In genomic region chrX:136993641-136994040, GRCm38 (mm10) we compare ENCODE assay signal across 8 mouse cellular contexts. TPM values are rescaled to one million over a fixed set of nuclear protein-coding genes. Genes with fewer than 3 reads are reported as not detected.
A peak's percentile ranks its signal among the peaks of the same experiment; 100 is the strongest.
DNase-seq lines count a peak whose midpoint lies in the region; ATAC-seq and TF ChIP-seq lines count a peak whose summit lies in the region.

No protein-coding gene starts in this region.

- peak overlapping the region; percentile 53 for H3K4me3 ChIP-seq in forebrain, postnatal 0 days (ENCODE audit: low read depth, low read length)
- H3K4me3 ChIP-seq in midbrain, embryonic 16.5 days (ENCODE audit: low read depth, low read length), result peak overlapping the region; percentile 53

- ATAC-seq in forebrain, postnatal 0 days, result peak; percentile 23; the same call in 1 of the 2 replicates
- ATAC-seq in midbrain, embryonic 16.5 days, result peak; percentile 26; the same call in 1 of the 2 replicates
- ATAC-seq in activated CD4-positive, CD25-positive, alpha-beta regulatory T cell, adult 4 months, result no peak

- WGBS in forebrain, postnatal 0 days, result 29% methylated on average over 14 of the region's 14 CpGs
- 25% methylated on average over 13 of the region's 14 CpGs for WGBS in midbrain, embryonic 16.5 days

- peak overlapping the region; percentile 53 for H3K4me2 ChIP-seq in forebrain, postnatal 0 days (ENCODE audit: low read depth)
- peak overlapping the region; percentile 61 for H3K4me2 ChIP-seq in midbrain, embryonic 16.5 days (ENCODE audit: low read length)

- DNase-seq in kidney, postnatal 4 days, result peak; percentile 6 to 14
- no peak for DNase-seq in kidney, postnatal 25 days
- DNase-seq in cerebellum, adult 11-12 months, result peak; percentile 54
- DNase-seq in forebrain, postnatal 0 days, result peak; percentile 69
- DNase-seq in spleen, postnatal 10 days (ENCODE audit: low spot score in 2 of 2), result no peak
- no peak for DNase-seq in adrenal gland, postnatal 4 days (ENCODE audit: low spot score in 2 of 2)

- H3K36me3 ChIP-seq in forebrain, postnatal 0 days (ENCODE audit: insufficient read depth), result no peaks in the 10 kb centered on the region
- H3K36me3 ChIP-seq in midbrain, embryonic 16.5 days (ENCODE audit: control insufficient read depth, insufficient read depth, low read length), result no peaks in the 10 kb centered on the region

- H3K9me3 ChIP-seq in forebrain, postnatal 0 days (ENCODE audit: low read length), result no peaks in the 10 kb centered on the region
- no peaks in the 10 kb centered on the region for H3K9me3 ChIP-seq in midbrain, embryonic 16.5 days (replicated peaks; ENCODE audit: control insufficient read depth, low read length, poor library complexity, severe bottlenecking)

- no peak for TF ChIP-seq CTCF in forebrain, postnatal 0 days (IDR thresholded peaks at IDR 0.05; ENCODE audit: low read depth)

- peak overlapping the region; percentile 68 for H3K9ac ChIP-seq in forebrain, postnatal 0 days
- peak overlapping the region; percentile 70 for H3K9ac ChIP-seq in midbrain, embryonic 16.5 days (ENCODE audit: low read depth, low read length)

- H3K4me1 ChIP-seq in forebrain, postnatal 0 days (ENCODE audit: insufficient read depth), result no peaks in the 10 kb centered on the region
- H3K4me1 ChIP-seq in midbrain, embryonic 16.5 days (ENCODE audit: control insufficient read depth, insufficient read depth, low read length), result peaks cover 18% of the 10 kb centered on the region

- no peaks in the 10 kb centered on the region for H3K27me3 ChIP-seq in forebrain, postnatal 0 days (ENCODE audit: insufficient read depth, low read length)
- no peaks in the 10 kb centered on the region for H3K27me3 ChIP-seq in midbrain, embryonic 16.5 days (ENCODE audit: control insufficient read depth, insufficient read depth, low read depth, low read length)

- H3K27ac ChIP-seq in forebrain, postnatal 0 days (ENCODE audit: low read depth, low read length), result peak overlapping the region; percentile 94
- peak overlapping the region; percentile 93 for H3K27ac ChIP-seq in midbrain, embryonic 16.5 days (ENCODE audit: low read length)

RNA-seq across cellular contexts. Expression of gene Zcchc18, which starts 0.7 kb away (rescaled TPM):
- total RNA-seq in forebrain, postnatal 0 days (2014; rRNA removed), result 197 and 225 TPM in 2 replicates
- 361 and 445 TPM in 2 replicates for polyA plus RNA-seq in forebrain, postnatal 0 days (2015; fragmentation: Nextera tagmentation; extraction: Ambion mirVana)
- polyA plus RNA-seq in midbrain, embryonic 16.5 days (2015; fragmentation: Nextera tagmentation; extraction: Ambion mirVana), result 473 and 553 TPM in 2 replicates
- 10 to 100 TPM; 37.8 to 42.4 TPM for polyA plus RNA-seq in activated CD4-positive, CD25-positive, alpha-beta regulatory T cell, adult 4 months (2017; shearing (Covaris generic))
- 10 to 100 TPM; 17.9 to 20.8 TPM for total RNA-seq in adrenal gland, postnatal 4 days (2021)

RNA-seq across cellular contexts. Expression of gene Tmsb15b1, which starts 17.0 kb away (rescaled TPM):
- total RNA-seq in forebrain, postnatal 0 days (2014; rRNA removed), result 45.7 and 50.2 TPM in 2 replicates
- polyA plus RNA-seq in forebrain, postnatal 0 days (2015; fragmentation: Nextera tagmentation; extraction: Ambion mirVana), result 66.3 and 83.7 TPM in 2 replicates
- polyA plus RNA-seq in midbrain, embryonic 16.5 days (2015; fragmentation: Nextera tagmentation; extraction: Ambion mirVana), result 28.5 and 30.3 TPM in 2 replicates
- polyA plus RNA-seq in activated CD4-positive, CD25-positive, alpha-beta regulatory T cell, adult 4 months (2017; shearing (Covaris generic)), result 10 to 100 TPM; 26.6 to 39.7 TPM
- total RNA-seq in adrenal gland, postnatal 4 days (2021), result 1 to 10 TPM; 5.1 to 9.4 TPM

RNA-seq across cellular contexts. Expression of gene Tmsb15l, which starts 17.0 kb away (rescaled TPM):
- total RNA-seq in forebrain, postnatal 0 days (2014; rRNA removed), result 9.7 and 11.5 TPM in 2 replicates
- 8.7 and 12.7 TPM in 2 replicates for polyA plus RNA-seq in forebrain, postnatal 0 days (2015; fragmentation: Nextera tagmentation; extraction: Ambion mirVana)
- polyA plus RNA-seq in midbrain, embryonic 16.5 days (2015; fragmentation: Nextera tagmentation; extraction: Ambion mirVana), result 6.3 and 7.0 TPM in 2 replicates
- polyA plus RNA-seq in activated CD4-positive, CD25-positive, alpha-beta regulatory T cell, adult 4 months (2017; shearing (Covaris generic)), result 10 to 100 TPM in 1 of 2 experiments, 1 to 10 TPM in 1; 2.2 to 13.1 TPM
- 1 to 10 TPM in 1 of 2 experiments, under 1 TPM in 1; 0.54 to 1.1 TPM for total RNA-seq in adrenal gland, postnatal 4 days (2021)

RNA-seq across cellular contexts. Expression of gene Tmsb15b2, which starts 18.3 kb away (rescaled TPM):
- total RNA-seq in forebrain, postnatal 0 days (2014; rRNA removed), result 51.5 and 52.3 TPM in 2 replicates
- 107 and 157 TPM in 2 replicates for polyA plus RNA-seq in forebrain, postnatal 0 days (2015; fragmentation: Nextera tagmentation; extraction: Ambion mirVana)
- polyA plus RNA-seq in midbrain, embryonic 16.5 days (2015; fragmentation: Nextera tagmentation; extraction: Ambion mirVana), result 80.7 and 96.3 TPM in 2 replicates
- 10 to 100 TPM; 12.1 to 77.0 TPM for polyA plus RNA-seq in activated CD4-positive, CD25-positive, alpha-beta regulatory T cell, adult 4 months (2017; shearing (Covaris generic))
- 10 to 100 TPM; 25.1 to 35.1 TPM for total RNA-seq in adrenal gland, postnatal 4 days (2021)

RNA-seq across cellular contexts. Expression of gene Slc25a53, which starts 44.5 kb away (rescaled TPM):
- total RNA-seq in forebrain, postnatal 0 days (2014; rRNA removed), result 18.7 and 48.5 TPM in 2 replicates
- 10.7 and 12.3 TPM in 2 replicates for polyA plus RNA-seq in forebrain, postnatal 0 days (2015; fragmentation: Nextera tagmentation; extraction: Ambion mirVana)
- 14.5 and 14.8 TPM in 2 replicates for polyA plus RNA-seq in midbrain, embryonic 16.5 days (2015; fragmentation: Nextera tagmentation; extraction: Ambion mirVana)
- polyA plus RNA-seq in activated CD4-positive, CD25-positive, alpha-beta regulatory T cell, adult 4 months (2017; shearing (Covaris generic)), result 1 to 10 TPM; 6.2 to 9.6 TPM
- total RNA-seq in adrenal gland, postnatal 4 days (2021), result 10 to 100 TPM; 11.6 to 23.3 TPM

Comparison
In these comparisons a context has a peak if more than half of its experiments do, and no peak if none do; other contexts are left out.
1. DNase-seq: peak in kidney, postnatal 4 days (2 of 2), cerebellum, adult 11-12 months (single experiment) and forebrain, postnatal 0 days (single experiment); none in kidney, postnatal 25 days (0 of 2), spleen, postnatal 10 days (0 of 2) and adrenal gland, postnatal 4 days (0 of 2).